Mouse (Mus musculus) lung, postnatal 10 days (tissue): Measurements from ENCODE around the gene Gm11627.
"Not testable (repeated sequence)": the region's sequence is repeated elsewhere in the genome, so short reads cannot be mapped to it uniquely, and the experiment has no call there.

Experiments used
- DNase-seq: peaks from one replicate; pipeline ENCODE4 v3.0.0; 2021

The Gm11627 gene

DNA sequence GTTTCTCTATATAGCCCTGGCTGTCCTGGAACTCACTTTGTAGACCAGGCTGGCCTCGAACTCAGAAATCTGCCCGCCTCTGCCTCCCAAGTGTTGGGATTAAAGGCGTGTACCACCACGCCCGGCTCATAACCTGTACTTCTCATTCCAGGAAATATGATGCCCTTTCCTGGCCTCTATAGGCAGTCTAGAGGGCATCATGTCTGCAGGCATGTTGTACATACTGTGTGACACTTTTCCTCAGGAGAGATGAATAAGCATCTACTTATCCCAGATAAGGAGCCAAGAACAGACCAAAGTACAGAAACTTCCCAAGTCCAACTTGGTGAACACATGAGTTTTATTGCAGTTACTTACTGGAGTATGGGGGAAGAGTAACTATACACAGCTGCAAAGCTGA lies 20.6 kb downstream of the Gm11627 start:
- DNase-seq = no peak

- DNase-seq = no peak
These were observed 21.9 kb downstream of the Gm11627 start for GRCm38 (mm10) chr11:102557386-102557785.

- DNase-seq = no peak
These were observed 22.6 kb downstream of the Gm11627 start for GRCm38 (mm10) chr11:102556716-102557074.

GRCm38 (mm10) chr11:102556031-102556715 lies 23.1 kb downstream of the Gm11627 start, which contains the start of gene Gpatch8:
Gene Gpatch8, minus strand, starts transcription at chr11:102556392.
- peak; percentile 98 for DNase-seq

DNA sequence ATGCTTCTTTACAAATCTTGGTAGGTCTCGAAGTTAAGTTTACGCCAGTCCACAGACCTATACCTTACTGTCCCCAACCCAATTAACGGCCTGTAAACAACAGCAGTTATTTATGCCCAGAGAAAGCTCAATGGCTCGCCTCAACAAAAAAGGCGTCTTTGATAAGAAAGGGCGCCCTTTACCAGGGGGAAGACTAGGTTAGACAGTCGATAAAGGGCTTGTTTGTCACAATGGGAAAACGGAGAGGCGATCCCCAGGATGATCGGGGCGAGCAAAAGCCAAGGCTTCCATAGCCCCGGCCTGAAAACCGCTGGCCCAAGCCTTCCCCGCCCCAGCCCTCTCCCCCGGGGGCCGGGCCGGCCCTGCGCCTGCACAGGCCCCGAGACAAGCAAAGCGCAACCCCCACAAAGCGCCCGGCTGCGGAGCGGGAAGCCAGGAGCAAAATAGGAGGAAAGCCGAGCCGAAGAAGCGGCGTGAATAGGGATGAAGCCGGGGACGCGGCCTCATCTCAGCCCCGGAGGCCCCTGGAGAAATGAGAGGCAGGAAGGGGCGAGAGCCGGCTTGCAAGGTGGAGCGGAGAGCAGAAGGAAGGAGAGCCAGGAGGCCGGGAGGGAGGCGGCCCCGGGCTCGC lies 23.7 kb downstream of the Gm11627 start:
- no peak for DNase-seq

DNA sequence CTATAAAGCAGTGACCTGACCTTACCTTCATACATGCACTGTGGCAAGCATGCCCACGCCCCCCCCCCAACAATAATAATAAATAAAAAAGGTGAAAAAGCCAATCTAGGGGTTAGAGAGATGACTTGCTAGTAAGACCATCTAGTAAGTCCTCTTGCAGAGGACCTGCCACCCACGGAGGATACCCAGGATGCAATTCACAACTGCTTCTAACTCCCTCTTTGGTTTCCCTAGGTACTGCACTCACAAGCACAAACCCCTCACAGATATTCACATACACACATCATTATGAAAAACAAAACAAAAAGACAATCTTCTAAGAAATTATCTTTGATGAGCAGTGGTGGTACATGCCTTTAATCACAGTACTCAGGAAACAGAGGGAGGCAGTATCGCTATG lies 27.2 kb downstream of the Gm11627 start:
- no peak for DNase-seq

DNA sequence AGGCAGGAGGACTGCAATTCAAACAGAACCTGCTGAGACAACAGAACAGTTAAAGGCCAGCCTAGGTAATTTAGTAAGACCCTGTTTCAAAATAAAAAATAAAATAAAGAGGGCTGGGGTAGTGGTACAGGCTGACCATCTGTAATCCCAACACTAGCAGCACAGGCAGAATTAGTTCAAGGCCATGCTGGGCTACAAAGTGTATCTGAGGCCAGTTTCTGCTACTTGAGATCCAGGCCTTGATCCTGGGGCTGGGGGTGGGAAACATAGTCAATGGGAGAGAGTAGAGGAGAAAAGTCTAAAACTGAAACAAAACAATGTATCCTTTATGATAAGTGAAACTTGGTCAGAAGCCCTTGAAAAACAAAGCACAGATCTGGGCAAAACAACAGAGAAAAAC lies 28.1 kb downstream of the Gm11627 start:
- DNase-seq = no peak

DNA sequence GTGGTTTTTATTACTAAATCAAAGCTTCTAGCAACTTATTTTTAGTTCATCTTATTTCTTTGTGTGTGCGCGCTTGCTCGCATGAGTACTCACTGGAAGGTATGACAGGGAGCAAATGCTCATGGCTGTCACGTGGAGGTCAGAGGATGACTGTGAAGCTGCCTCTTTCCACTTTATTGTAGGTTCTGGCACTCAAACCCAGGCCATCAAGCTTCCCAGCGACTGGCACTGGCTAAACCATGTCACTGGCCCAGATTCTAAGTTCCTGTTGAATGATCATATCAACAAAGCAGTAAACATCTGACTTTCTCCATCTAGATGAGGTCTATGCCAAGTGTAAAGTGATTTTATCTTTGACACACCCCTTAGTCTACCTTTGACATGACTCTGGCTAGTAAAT lies 37.8 kb downstream of the Gm11627 start:
- no peak for DNase-seq

DNA sequence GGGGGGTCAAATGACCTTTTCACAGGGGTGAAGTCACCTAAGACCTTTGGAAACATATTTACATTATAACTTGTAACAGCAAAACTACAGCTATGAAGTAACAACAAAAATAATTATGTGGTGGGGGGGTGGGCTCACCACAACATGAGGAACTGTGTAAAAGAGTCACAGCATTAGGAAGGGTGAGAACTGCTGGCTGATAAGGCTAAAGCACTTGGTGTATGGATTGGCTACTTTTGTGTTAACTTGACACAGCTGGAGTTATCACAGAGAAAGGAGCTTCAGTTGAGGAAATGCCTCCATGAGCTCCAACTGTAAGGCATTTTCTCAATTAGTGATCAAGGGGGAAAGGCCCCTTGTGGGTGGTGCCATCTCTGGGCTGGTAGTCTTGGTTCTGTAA lies 39.0 kb downstream of the Gm11627 start:
- DNase-seq = not testable (repeated sequence)

DNA sequence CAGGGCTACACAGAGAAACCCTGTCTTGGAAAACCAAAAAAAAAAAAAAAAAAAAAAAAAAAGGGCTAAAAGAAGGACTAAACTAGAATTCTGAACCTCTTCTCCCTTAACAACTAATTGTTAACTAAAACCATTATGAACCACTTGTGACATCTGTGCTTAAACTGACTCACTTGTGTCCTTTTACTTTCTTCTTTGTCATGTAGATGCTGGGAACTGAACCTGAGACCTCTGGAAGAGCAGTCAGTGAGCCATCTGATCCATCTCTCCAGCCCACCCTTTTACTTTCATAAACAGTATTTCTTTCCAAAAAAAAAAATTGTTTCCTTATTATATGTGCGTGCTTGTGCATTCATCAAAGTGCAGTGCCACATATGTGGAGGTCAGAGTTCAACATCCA lies 39.6 kb downstream of the Gm11627 start:
- no peak for DNase-seq

GRCm38 (mm10) chr11:102536210-102536609 lies 43.1 kb downstream of the Gm11627 start:
- DNase-seq = no peak

GRCm38 (mm10) chr11:102534078-102534477 lies 45.2 kb downstream of the Gm11627 start:
- DNase-seq = no peak

DNA sequence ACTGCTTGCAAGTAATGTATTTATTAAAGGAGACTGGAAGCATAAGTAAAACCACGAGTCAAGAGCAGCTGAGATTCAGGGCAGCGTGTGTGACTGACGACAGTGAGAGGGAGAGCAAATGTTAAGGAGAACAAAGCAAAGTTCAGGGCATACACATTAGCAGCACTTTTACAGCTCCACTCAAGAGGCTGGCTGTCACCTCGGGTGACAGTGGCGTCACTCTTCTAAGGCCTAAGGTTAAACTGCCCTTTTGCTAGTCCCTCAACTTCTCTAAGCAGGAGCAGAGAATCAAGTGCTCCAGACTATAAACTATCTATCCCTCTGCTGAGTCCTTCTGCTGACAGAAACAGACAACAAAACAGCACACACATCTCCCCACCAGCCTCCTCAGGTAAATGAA lies 47.8 kb downstream of the Gm11627 start:
- no peak for DNase-seq
